Mouse (Mus musculus) C2C12 (cell line): Measurements from ENCODE around the gene Coq5. TPM values are rescaled to one million over a fixed set of nuclear protein-coding genes. Genes with fewer than 3 reads are reported as not detected.

ENCODE experiments used
- H3K27me3 ChIP-seq: one replicate; pipeline ENCODE4 v1.6.1; 2011; ENCODE audit not compliant: control insufficient read depth, insufficient read depth, insufficient read length
- H3K36me3 ChIP-seq: one replicate; pipeline ENCODE4 v1.6.1; 2011; ENCODE audit not compliant: control insufficient read depth, insufficient read depth
- H3K4me3 ChIP-seq: one replicate; pipeline ENCODE4 v1.5.1; 2011; ENCODE audit warnings: mild to moderate bottlenecking, control low read depth; ENCODE audit not compliant: poor library complexity, insufficient read depth, severe bottlenecking
- H3K79me2 ChIP-seq: one replicate; pipeline ENCODE4 v1.6.1; 2011; ENCODE audit not compliant: control insufficient read depth, insufficient read depth
- H3K79me3 ChIP-seq: one replicate; pipeline ENCODE4 v1.6.1; 2011; ENCODE audit warnings: low read depth, control low read depth
- H3ac ChIP-seq: one replicate; pipeline ENCODE3; 2011; ENCODE audit warnings: low read depth; ENCODE audit not compliant: control insufficient read depth, insufficient read length
- CEBPB ChIP-seq: IDR thresholded peaks from one replicate; pipeline ENCODE4 v1.6.1; 2011; ENCODE audit warnings: low read depth, mild to moderate bottlenecking, control low read depth, moderate library complexity
- CTCF ChIP-seq: IDR thresholded peaks from one replicate; pipeline ENCODE4 v1.5.1; 2011; ENCODE audit not compliant: control insufficient read depth, insufficient read depth, insufficient read length
- FOSL1 ChIP-seq: IDR thresholded peaks from one replicate; pipeline ENCODE4 v1.8.0; 2011; ENCODE audit warnings: mild to moderate bottlenecking, low read length; ENCODE audit not compliant: poor library complexity, insufficient read depth, severe bottlenecking
- MAX ChIP-seq: IDR thresholded peaks from one replicate; pipeline ENCODE4 v1.6.1; 2011; ENCODE audit warnings: mild to moderate bottlenecking, control low read depth
- MYOD1 ChIP-seq: IDR thresholded peaks from one replicate; pipeline ENCODE4 v1.6.1; 2011; ENCODE audit warnings: low read depth; ENCODE audit not compliant: control insufficient read depth, insufficient read length
- MYOG ChIP-seq: IDR thresholded peaks from one replicate; pipeline ENCODE4 v1.6.1; 2011; ENCODE audit not compliant: control insufficient read depth, insufficient read length; ENCODE audit errors: extremely low read depth
- USF1 ChIP-seq: IDR thresholded peaks from one replicate; pipeline ENCODE4 v1.6.1; 2011; ENCODE audit warnings: low read depth, mild to moderate bottlenecking, control low read depth, moderate library complexity
- polyA plus RNA-seq: library from polyadenylated mRNA; unstranded; fragments of >200 nt; fragmentation: generic; extraction: Trizol; gene quantifications from one replicate; pipeline ENCODE4 v1.2.1, GENCODE M21; 2012; ENCODE audit warnings: missing spikeins

The Coq5 gene
- polyA plus RNA-seq, 1 experiment: 27.6 TPM

DNA sequence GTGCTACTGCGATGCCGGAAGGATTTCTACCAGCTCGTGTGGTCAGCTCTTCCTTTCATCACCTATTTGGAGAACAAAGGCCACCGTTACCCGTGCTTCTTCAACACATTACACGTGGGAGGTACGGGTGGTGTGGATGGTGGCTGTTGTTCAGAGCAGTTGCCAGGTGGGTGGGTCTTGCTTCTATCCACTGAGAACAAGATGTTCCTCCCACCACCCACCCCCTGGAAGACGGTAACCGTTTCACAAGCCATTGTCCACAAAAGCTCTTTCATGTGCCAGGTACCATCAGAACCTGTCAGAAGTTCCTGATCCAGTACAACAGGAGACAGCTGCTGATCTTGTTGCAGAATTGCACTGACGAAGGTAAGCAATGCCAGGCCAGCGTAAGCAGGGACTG lies 39.3 kb upstream of the Coq5 start:
- Histone ChIP-seq H3K27me3 (no peaks in the 10 kb centered on the region), H3K79me3 (peaks cover 7% of the 10 kb centered on the region), H3K79me2 (peaks cover 22% of the 10 kb centered on the region), H3K4me3 (no peak overlapping the region), H3K36me3 (peaks cover 57% of the 10 kb centered on the region), H3ac (no peak overlapping the region)
- no peak for TF ChIP-seq MYOG
- no peak for TF ChIP-seq MAX
- TF ChIP-seq MYOD1: no peak
- no peak for TF ChIP-seq USF1
- no peak for TF ChIP-seq FOSL1
- TF ChIP-seq CEBPB: no peak
- no peak for TF ChIP-seq CTCF

DNA sequence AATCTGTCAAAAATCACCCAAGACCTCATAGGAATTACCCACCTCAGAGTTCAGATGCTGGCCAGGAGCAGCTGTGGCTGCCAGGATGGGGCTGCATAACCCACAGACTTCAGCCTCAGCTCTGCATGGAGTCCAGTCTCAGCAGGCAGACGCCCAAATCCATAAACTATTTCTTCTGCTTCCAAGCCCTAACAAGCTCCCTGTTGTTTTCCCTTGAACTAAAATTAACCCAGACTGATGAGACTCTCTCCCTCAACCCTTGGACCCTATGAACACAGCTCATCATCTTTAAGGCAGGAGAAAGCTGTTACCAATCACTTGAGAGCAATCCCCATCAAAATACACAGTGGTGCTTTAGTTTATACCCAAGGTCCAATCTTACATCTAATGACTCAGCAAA lies 24.0 kb upstream of the Coq5 start:
- no peaks in the 10 kb centered on the region for H3K27me3 ChIP-seq
- H3K79me2 ChIP-seq: peaks cover 3% of the 10 kb centered on the region
- peaks cover 62% of the 10 kb centered on the region for H3K36me3 ChIP-seq
- no peak overlapping the region for H3K4me3 ChIP-seq
- no peak overlapping the region for H3ac ChIP-seq
- H3K79me3 ChIP-seq: no peaks in the 10 kb centered on the region
- TF ChIP-seq USF1 (no peak), CEBPB (no peak), MAX (no peak), MYOG (no peak), FOSL1 (no peak), CTCF (no peak)

GRCm38 (mm10) chr5:115256909-115257546 lies 22.4 kb upstream of the Coq5 start:
- Histone ChIP-seq H3K79me2 (peaks cover 18% of the 10 kb centered on the region), H3K4me3 (no peak overlapping the region), H3K36me3 (peaks cover 50% of the 10 kb centered on the region), H3K27me3 (no peaks in the 10 kb centered on the region), H3K79me3 (peaks cover 11% of the 10 kb centered on the region), H3ac (no peak overlapping the region)
- TF ChIP-seq CEBPB: no peak
- no peak for TF ChIP-seq MYOD1
- TF ChIP-seq FOSL1: no peak
- TF ChIP-seq MYOG: no peak
- no peak for TF ChIP-seq CTCF
- TF ChIP-seq MAX: no peak
- no peak for TF ChIP-seq USF1

GRCm38 (mm10) chr5:115260356-115260755 lies 19.1 kb upstream of the Coq5 start:
- peaks cover 54% of the 10 kb centered on the region for H3K36me3 ChIP-seq

GRCm38 (mm10) chr5:115261141-115261540 lies 18.3 kb upstream of the Coq5 start:
- TF ChIP-seq MYOG: no peak
- TF ChIP-seq CTCF: no peak
- peaks cover 44% of the 10 kb centered on the region for H3K79me3 ChIP-seq
- H3K79me2 ChIP-seq: peaks cover 59% of the 10 kb centered on the region
- H3ac ChIP-seq: no peak overlapping the region
- no peaks in the 10 kb centered on the region for H3K27me3 ChIP-seq
- H3K36me3 ChIP-seq: peaks cover 46% of the 10 kb centered on the region
- no peak overlapping the region for H3K4me3 ChIP-seq

More at GRCm38 (mm10) chr5:115260356-115260755, 19.1 kb upstream of the Coq5 start:
- Histone ChIP-seq H3K79me3 (peaks cover 36% of the 10 kb centered on the region), H3K4me3 (no peak overlapping the region), H3K27me3 (no peaks in the 10 kb centered on the region), H3ac (no peak overlapping the region), H3K79me2 (peaks cover 51% of the 10 kb centered on the region)
- TF ChIP-seq USF1: no peak
- no peak for TF ChIP-seq MYOD1
- TF ChIP-seq MAX: no peak
- TF ChIP-seq CEBPB: no peak
- TF ChIP-seq MYOG: no peak
- no peak for TF ChIP-seq CTCF
- TF ChIP-seq FOSL1: no peak

- TF ChIP-seq FOSL1 (no peak), CEBPB (no peak), MYOG (no peak), CTCF (no peak), MAX (no peak), USF1 (no peak), MYOD1 (no peak)
- Histone ChIP-seq H3ac (no peak overlapping the region), H3K4me3 (no peak overlapping the region), H3K27me3 (no peaks in the 10 kb centered on the region), H3K79me2 (peaks cover 67% of the 10 kb centered on the region), H3K79me3 (peaks cover 51% of the 10 kb centered on the region), H3K36me3 (peaks cover 38% of the 10 kb centered on the region)
Observed at GRCm38 (mm10) chr5:115261880-115262279, 17.6 kb upstream of the Coq5 start.
